Mouse (Mus musculus): Measurements from ENCODE around the gene Vav3. TPM values are rescaled to one million over a fixed set of nuclear protein-coding genes. Genes with fewer than 3 reads are reported as not detected.

Vav3 gene
- total and polyA plus RNA-seq, 2 experiments from 2014 or later, result 9.2 to 11.6 TPM

- no peak for TF ChIP-seq CTCF (IDR thresholded peaks at IDR 0.05)
- ATAC-seq (ENCODE audit: low FRiP score), result no peak
- Histone ChIP-seq H3K36me3 (ENCODE audit: insufficient read depth, low read length) (no peaks in the 10 kb centered on the region), H3K4me1 (ENCODE audit: insufficient read depth, low read length) (no peaks in the 10 kb centered on the region), H3K9ac (replicated peaks; ENCODE audit: low read length, poor library complexity, severe bottlenecking) (no peak overlapping the region), H3K27me3 (ENCODE audit: insufficient read depth, low read length) (no peaks in the 10 kb centered on the region), H3K9me3 (ENCODE audit: low read length) (no peaks in the 10 kb centered on the region), H3K4me3 (ENCODE audit: low read depth, low read length) (no peak overlapping the region), H3K4me2 (ENCODE audit: low read depth, low read length, poor library complexity, severe bottlenecking) (no peak overlapping the region), H3K27ac (ENCODE audit: low read depth, low read length) (no peak overlapping the region)
- WGBS, result 63% methylated on average over 2 of the region's 2 CpGs
- DNase-seq (ENCODE audit: low spot score), result no peak
Measured at GRCm38 (mm10) chr3:109690566-109690965, 350.1 kb downstream of the Vav3 start.

GRCm38 (mm10) chr3:109692613-109693012 is 352.2 kb downstream of the Vav3 start:
- 82% methylated on average over 3 of the region's 3 CpGs for WGBS
- TF ChIP-seq CTCF (IDR thresholded peaks at IDR 0.05), result no peak
- ATAC-seq (ENCODE audit: low FRiP score), result no peak
- H3K27me3 ChIP-seq (ENCODE audit: insufficient read depth, low read length), result no peaks in the 10 kb centered on the region
- H3K4me3 ChIP-seq (ENCODE audit: low read depth, low read length), result no peak overlapping the region
- no peak overlapping the region for H3K9ac ChIP-seq (replicated peaks; ENCODE audit: low read length, poor library complexity, severe bottlenecking)
- DNase-seq (ENCODE audit: low spot score), result no peak
- H3K27ac ChIP-seq (ENCODE audit: low read depth, low read length), result no peak overlapping the region
- no peaks in the 10 kb centered on the region for H3K9me3 ChIP-seq (ENCODE audit: low read length)
- H3K4me2 ChIP-seq (ENCODE audit: low read depth, low read length, poor library complexity, severe bottlenecking), result no peak overlapping the region
- no peaks in the 10 kb centered on the region for H3K4me1 ChIP-seq (ENCODE audit: insufficient read depth, low read length)
- no peaks in the 10 kb centered on the region for H3K36me3 ChIP-seq (ENCODE audit: insufficient read depth, low read length)

GRCm38 (mm10) chr3:109701301-109701700 is 360.8 kb downstream of the Vav3 start:
- Histone ChIP-seq H3K27ac (ENCODE audit: low read depth, low read length) (no peak overlapping the region), H3K4me1 (ENCODE audit: insufficient read depth, low read length) (no peaks in the 10 kb centered on the region), H3K27me3 (ENCODE audit: insufficient read depth, low read length) (no peaks in the 10 kb centered on the region), H3K4me3 (ENCODE audit: low read depth, low read length) (no peak overlapping the region), H3K36me3 (ENCODE audit: insufficient read depth, low read length) (no peaks in the 10 kb centered on the region), H3K9me3 (ENCODE audit: low read length) (no peaks in the 10 kb centered on the region), H3K9ac (replicated peaks; ENCODE audit: low read length, poor library complexity, severe bottlenecking) (no peak overlapping the region), H3K4me2 (ENCODE audit: low read depth, low read length, poor library complexity, severe bottlenecking) (no peak overlapping the region)
- no peak for TF ChIP-seq CTCF (IDR thresholded peaks at IDR 0.05)
- 67% methylated on average over 1 of the region's 1 CpGs for WGBS
- ATAC-seq (ENCODE audit: low FRiP score), result no peak
- no peak for DNase-seq (ENCODE audit: low spot score)

- H3K9me3 ChIP-seq (ENCODE audit: low read length), result no peaks in the 10 kb centered on the region
- no peak overlapping the region for H3K4me2 ChIP-seq (ENCODE audit: low read depth, low read length, poor library complexity, severe bottlenecking)
- H3K27me3 ChIP-seq (ENCODE audit: insufficient read depth, low read length), result no peaks in the 10 kb centered on the region
- no peak for TF ChIP-seq CTCF (IDR thresholded peaks at IDR 0.05)
- H3K9ac ChIP-seq (replicated peaks; ENCODE audit: low read length, poor library complexity, severe bottlenecking), result no peak overlapping the region
- peak; percentile 85 for DNase-seq (ENCODE audit: low spot score)
- H3K4me3 ChIP-seq (ENCODE audit: low read depth, low read length), result no peak overlapping the region
- ATAC-seq (ENCODE audit: low FRiP score), result no peak
- no peaks in the 10 kb centered on the region for H3K4me1 ChIP-seq (ENCODE audit: insufficient read depth, low read length)
- no peak overlapping the region for H3K27ac ChIP-seq (ENCODE audit: low read depth, low read length)
- H3K36me3 ChIP-seq (ENCODE audit: insufficient read depth, low read length), result no peaks in the 10 kb centered on the region
- WGBS, result 76% methylated on average over 2 of the region's 2 CpGs
Measured at GRCm38 (mm10) chr3:109707786-109708460, 367.5 kb downstream of the Vav3 start.

GRCm38 (mm10) chr3:109711751-109712150 is 371.3 kb downstream of the Vav3 start:
- no peaks in the 10 kb centered on the region for H3K36me3 ChIP-seq (ENCODE audit: insufficient read depth, low read length)
- H3K27ac ChIP-seq (ENCODE audit: low read depth, low read length), result no peak overlapping the region
- H3K4me1 ChIP-seq (ENCODE audit: insufficient read depth, low read length), result no peaks in the 10 kb centered on the region
- H3K27me3 ChIP-seq (ENCODE audit: insufficient read depth, low read length), result no peaks in the 10 kb centered on the region
- TF ChIP-seq CTCF (IDR thresholded peaks at IDR 0.05), result no peak
- H3K9me3 ChIP-seq (ENCODE audit: low read length), result no peaks in the 10 kb centered on the region
- no peak for ATAC-seq (ENCODE audit: low FRiP score)
- no peak for DNase-seq (ENCODE audit: low spot score)
- H3K4me2 ChIP-seq (ENCODE audit: low read depth, low read length, poor library complexity, severe bottlenecking), result no peak overlapping the region
- no peak overlapping the region for H3K4me3 ChIP-seq (ENCODE audit: low read depth, low read length)
- no peak overlapping the region for H3K9ac ChIP-seq (replicated peaks; ENCODE audit: low read length, poor library complexity, severe bottlenecking)
- 94% methylated on average over 7 of the region's 7 CpGs for WGBS

- no peak for TF ChIP-seq CTCF (IDR thresholded peaks at IDR 0.05)
- H3K4me1 ChIP-seq (ENCODE audit: insufficient read depth, low read length), result no peaks in the 10 kb centered on the region
- ATAC-seq (ENCODE audit: low FRiP score), result no peak
- no peak overlapping the region for H3K27ac ChIP-seq (ENCODE audit: low read depth, low read length)
- H3K27me3 ChIP-seq (ENCODE audit: insufficient read depth, low read length), result no peaks in the 10 kb centered on the region
- H3K9me3 ChIP-seq (ENCODE audit: low read length), result no peaks in the 10 kb centered on the region
- DNase-seq (ENCODE audit: low spot score), result no peak
- no peaks in the 10 kb centered on the region for H3K36me3 ChIP-seq (ENCODE audit: insufficient read depth, low read length)
- H3K9ac ChIP-seq (replicated peaks; ENCODE audit: low read length, poor library complexity, severe bottlenecking), result no peak overlapping the region
- H3K4me3 ChIP-seq (ENCODE audit: low read depth, low read length), result no peak overlapping the region
- no peak overlapping the region for H3K4me2 ChIP-seq (ENCODE audit: low read depth, low read length, poor library complexity, severe bottlenecking)
Measured at GRCm38 (mm10) chr3:109714476-109714875, 374.0 kb downstream of the Vav3 start.

All from midbrain, postnatal 0 days (tissue).